Mouse (Mus musculus) megakaryocyte, embryonic 14.5 days (primary cell): Measurements from ENCODE around the gene Alox5. TPM values are rescaled to one million over a fixed set of nuclear protein-coding genes. Genes with fewer than 3 reads are reported as not detected.

Experiments
- H3K27me3 ChIP-seq: replicated peaks from 2 replicates; pipeline ENCODE3; 2012; ENCODE audit warnings: inconsistent platforms
- H3K36me3 ChIP-seq: replicated peaks from 2 replicates; pipeline ENCODE3; 2012; ENCODE audit warnings: low read length, inconsistent platforms, mixed read lengths
- H3K4me1 ChIP-seq: 2 replicates; pipeline ENCODE4 v1.6.1; 2012; ENCODE audit warnings: inconsistent platforms
- H3K4me3 ChIP-seq: replicated peaks from 2 replicates; pipeline ENCODE3; 2012; ENCODE audit warnings: moderate library complexity, mild to moderate bottlenecking, inconsistent platforms
- H3K9me3 ChIP-seq: 2 replicates; pipeline ENCODE4 v1.6.1; 2012; ENCODE audit warnings: inconsistent platforms
- FLI1 ChIP-seq: IDR thresholded peaks from 2 replicates; pipeline ENCODE4 v1.6.1; 2012; ENCODE audit warnings: low read length, inconsistent platforms, mixed read lengths
- GATA1 ChIP-seq: IDR thresholded peaks from 3 replicates; pipeline ENCODE4 v1.6.1; 2012; ENCODE audit warnings: mixed read lengths, low read length, inconsistent platforms, borderline replicate concordance
- polyA plus RNA-seq: library from polyadenylated mRNA; stranded (reverse); fragments of >175 nt; gene quantifications from 2 replicates; pipeline ENCODE4 v1.2.3, GENCODE M21; 2012; ENCODE audit warnings: low replicate concordance; ENCODE audit not compliant: insufficient read depth

Gene Alox5
- polyA plus RNA-seq, 1 experiment, result 50.4 TPM

- no peak overlapping the region for H3K4me3 ChIP-seq
- TF ChIP-seq GATA1 (no peak), FLI1 (no peak)
- no peaks in the 10 kb centered on the region for H3K9me3 ChIP-seq
- peaks cover 92% of the 10 kb centered on the region for H3K36me3 ChIP-seq
- peaks cover 78% of the 10 kb centered on the region for H3K4me1 ChIP-seq
- H3K27me3 ChIP-seq, result no peaks in the 10 kb centered on the region
These were observed 40.7 kb downstream of the Alox5 start for GRCm38 (mm10) chr6:116420271-116420670.

- peaks cover 92% of the 10 kb centered on the region for H3K36me3 ChIP-seq
- no peaks in the 10 kb centered on the region for H3K9me3 ChIP-seq
- TF ChIP-seq FLI1, result no peak
- no peak for TF ChIP-seq GATA1
These were observed 41.3 kb downstream of the Alox5 start for GRCm38 (mm10) chr6:116419699-116420098.

GRCm38 (mm10) chr6:116418487-116418886 lies 42.5 kb downstream of the Alox5 start:
- peaks cover 92% of the 10 kb centered on the region for H3K36me3 ChIP-seq

More at GRCm38 (mm10) chr6:116419699-116420098, 41.3 kb downstream of the Alox5 start:
- peaks cover 79% of the 10 kb centered on the region for H3K4me1 ChIP-seq
- no peaks in the 10 kb centered on the region for H3K27me3 ChIP-seq
- no peak overlapping the region for H3K4me3 ChIP-seq

GRCm38 (mm10) chr6:116417518-116418315 lies 43.3 kb downstream of the Alox5 start:
- Histone ChIP-seq H3K4me3 (peak overlapping the region; percentile 38), H3K27me3 (no peaks in the 10 kb centered on the region), H3K36me3 (peaks cover 92% of the 10 kb centered on the region), H3K9me3 (no peaks in the 10 kb centered on the region), H3K4me1 (peaks cover 74% of the 10 kb centered on the region)
- TF ChIP-seq GATA1, result peak; percentile 80; the same call in 2 of the 3 replicates
- no peak for TF ChIP-seq FLI1

More at GRCm38 (mm10) chr6:116418487-116418886, 42.5 kb downstream of the Alox5 start:
- Histone ChIP-seq H3K9me3 (no peaks in the 10 kb centered on the region), H3K4me3 (peak overlapping the region; percentile 15), H3K4me1 (peaks cover 78% of the 10 kb centered on the region), H3K27me3 (no peaks in the 10 kb centered on the region)
- TF ChIP-seq FLI1, result no peak

- TF ChIP-seq GATA1 (no peak), FLI1 (no peak)
- H3K4me3 ChIP-seq, result no peak overlapping the region
These were observed 44.9 kb downstream of the Alox5 start for GRCm38 (mm10) chr6:116416000-116416552.

GRCm38 (mm10) chr6:116415126-116415676 lies 45.8 kb downstream of the Alox5 start:
- no peaks in the 10 kb centered on the region for H3K27me3 ChIP-seq
- H3K4me3 ChIP-seq, result no peak overlapping the region
- peaks cover 92% of the 10 kb centered on the region for H3K36me3 ChIP-seq
- H3K4me1 ChIP-seq, result peaks cover 83% of the 10 kb centered on the region
- H3K9me3 ChIP-seq, result no peaks in the 10 kb centered on the region
- TF ChIP-seq FLI1, result no peak

More at GRCm38 (mm10) chr6:116416000-116416552, 44.9 kb downstream of the Alox5 start:
- Histone ChIP-seq H3K9me3 (no peaks in the 10 kb centered on the region), H3K4me1 (peaks cover 78% of the 10 kb centered on the region), H3K36me3 (peaks cover 92% of the 10 kb centered on the region), H3K27me3 (no peaks in the 10 kb centered on the region)

- Histone ChIP-seq H3K4me1 (peaks cover 75% of the 10 kb centered on the region), H3K27me3 (no peaks in the 10 kb centered on the region), H3K4me3 (no peak overlapping the region), H3K9me3 (no peaks in the 10 kb centered on the region), H3K36me3 (peaks cover 94% of the 10 kb centered on the region)
- TF ChIP-seq FLI1 (no peak), GATA1 (no peak)
These were observed 48.2 kb downstream of the Alox5 start for GRCm38 (mm10) chr6:116412546-116413325.

- Histone ChIP-seq H3K27me3 (no peaks in the 10 kb centered on the region), H3K4me1 (peaks cover 76% of the 10 kb centered on the region), H3K9me3 (no peaks in the 10 kb centered on the region), H3K4me3 (no peak overlapping the region), H3K36me3 (peaks cover 96% of the 10 kb centered on the region)
- TF ChIP-seq FLI1 (no peak), GATA1 (no peak)
These were observed 49.3 kb downstream of the Alox5 start for GRCm38 (mm10) chr6:116411716-116412115.

- no peaks in the 10 kb centered on the region for H3K27me3 ChIP-seq
- no peak overlapping the region for H3K4me3 ChIP-seq
- peaks cover 99% of the 10 kb centered on the region for H3K36me3 ChIP-seq
- H3K4me1 ChIP-seq, result peaks cover 80% of the 10 kb centered on the region
- TF ChIP-seq GATA1, result no peak
- TF ChIP-seq FLI1, result no peak
- H3K9me3 ChIP-seq, result no peaks in the 10 kb centered on the region
These were observed 50.5 kb downstream of the Alox5 start for GRCm38 (mm10) chr6:116410436-116410835.
